Mouse (Mus musculus): ENCODE data around the gene Fblim1.

The Fblim1 gene

GRCm38 (mm10) chr4:141605861-141606260, at the start of gene Fblim1:
TSS of gene Fblim1 (minus strand) at chr4:141606096.
- in situ Hi-C loops (cut with MseI, MboI) = no loop called here

DNA sequence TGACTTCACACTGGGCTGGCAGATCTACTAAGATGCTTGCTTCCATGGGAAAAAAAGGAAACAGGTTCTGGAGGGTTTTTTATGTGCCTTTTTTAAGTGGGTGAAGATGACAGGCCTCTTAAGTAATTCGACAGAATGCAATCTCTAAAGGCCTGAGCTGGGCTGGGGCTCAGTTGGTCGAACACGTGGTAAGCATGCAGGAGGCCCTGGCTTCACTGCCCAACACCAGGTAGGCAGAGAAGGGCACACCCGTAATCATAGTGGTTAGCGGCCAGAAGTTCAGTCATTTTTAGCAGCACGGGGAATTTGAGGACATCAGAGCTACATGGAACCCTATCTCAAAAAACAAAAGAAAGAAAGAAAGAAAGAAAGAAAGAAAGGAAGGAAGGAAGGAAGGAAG, 48.6 kb upstream of the Fblim1 start:
- in situ Hi-C loops (cut with MseI, MboI) = no loop called here

- in situ Hi-C loops (cut with MseI, MboI) = no loop called here
These were observed 47.9 kb upstream of the Fblim1 start for GRCm38 (mm10) chr4:141653813-141654212.

- in situ Hi-C loops (cut with MseI, MboI) = no loop called here
These were observed 47.1 kb upstream of the Fblim1 start for GRCm38 (mm10) chr4:141653044-141653443.

DNA sequence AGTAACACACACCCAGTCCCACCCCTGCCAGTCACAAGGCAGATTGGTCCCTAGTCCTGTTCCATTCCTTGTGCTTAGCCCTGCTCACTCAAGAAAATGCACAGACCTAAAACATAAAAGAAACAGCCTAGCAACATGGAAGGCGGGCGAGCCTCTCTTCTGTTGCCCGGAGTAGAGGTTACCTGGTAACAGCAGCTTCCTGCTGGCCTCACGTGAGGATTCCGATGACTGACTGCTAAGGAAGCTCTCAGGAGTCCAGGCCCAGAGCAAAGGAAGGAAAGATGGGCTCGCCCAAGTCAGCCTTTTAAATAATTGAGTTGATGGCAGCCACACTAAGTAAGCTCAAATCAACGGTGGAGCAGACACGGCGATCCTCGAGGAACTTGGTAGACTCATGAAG, 46.0 kb upstream of the Fblim1 start:
- in situ Hi-C loops (cut with MseI, MboI) = no loop called here

DNA sequence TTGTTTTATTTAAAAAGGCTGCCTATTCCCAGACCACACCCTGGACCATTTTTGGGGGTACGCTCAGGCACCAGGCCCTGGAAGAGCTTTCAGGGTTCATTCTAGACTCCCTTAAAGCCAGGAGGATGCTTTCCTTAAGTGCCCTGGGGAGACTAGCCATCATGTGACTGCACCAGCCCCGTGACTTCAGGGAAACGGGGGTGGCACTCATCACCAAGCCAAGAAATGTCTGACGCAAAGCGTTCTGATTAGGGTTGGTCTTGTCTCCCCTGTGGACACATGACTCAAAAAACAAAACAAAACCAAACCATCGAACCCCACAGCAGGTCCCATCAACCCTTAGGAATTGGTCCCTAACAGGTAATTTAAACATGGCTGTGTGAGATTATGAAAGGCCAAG, 45.4 kb upstream of the Fblim1 start:
- in situ Hi-C loops (cut with MseI, MboI) = no loop called here

GRCm38 (mm10) chr4:141649244-141649643, 43.3 kb upstream of the Fblim1 start:
- in situ Hi-C loops (cut with MseI, MboI) = no loop called here

DNA sequence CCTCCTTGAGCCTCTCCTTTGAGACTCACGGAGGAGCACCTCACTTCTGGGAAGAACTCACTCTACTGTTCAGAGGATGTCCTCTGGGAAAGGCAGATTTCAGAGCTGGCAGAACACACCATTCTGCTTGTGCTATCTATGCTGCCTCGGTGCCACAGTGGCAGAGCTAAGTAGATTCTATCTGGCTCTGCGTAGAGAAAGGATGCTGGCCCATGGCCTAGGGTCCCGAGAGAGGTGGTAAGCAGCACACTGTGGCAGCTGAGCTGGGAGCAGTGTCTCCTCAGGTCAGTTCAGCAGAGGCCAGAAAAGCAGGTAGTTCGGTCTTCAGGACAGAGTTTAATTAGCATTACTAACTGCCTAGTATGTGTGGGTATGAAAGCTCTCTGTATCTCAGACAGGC, 42.4 kb upstream of the Fblim1 start:
- in situ Hi-C loops (cut with MseI, MboI) = no loop called here

GRCm38 (mm10) chr4:141647187-141647586, 41.3 kb upstream of the Fblim1 start:
- in situ Hi-C loops (cut with MseI, MboI) = no loop called here

DNA sequence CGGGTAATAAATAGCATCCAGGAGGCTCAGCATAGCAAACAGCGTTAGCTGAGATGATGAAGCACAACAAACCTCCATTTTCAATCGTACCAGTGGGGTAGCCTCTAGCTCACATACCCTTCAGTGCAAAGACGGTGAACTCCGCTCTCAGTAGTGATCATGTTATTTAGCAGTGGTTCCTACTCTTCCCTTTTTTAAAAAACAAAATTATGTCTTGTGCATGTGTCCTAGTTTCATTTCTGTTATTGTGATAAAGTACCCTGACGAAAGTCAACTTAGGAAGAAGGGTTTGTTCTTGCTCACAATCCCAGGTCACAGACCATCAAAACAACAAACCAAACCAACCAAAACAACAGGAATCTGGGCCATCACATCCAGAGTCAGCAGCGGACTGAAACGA, 40.1 kb upstream of the Fblim1 start:
- in situ Hi-C loops (cut with MseI, MboI) = no loop called here

GRCm38 (mm10) chr4:141643118-141643855, 37.4 kb upstream of the Fblim1 start:
- in situ Hi-C loops (cut with MseI, MboI) = no loop called here

DNA sequence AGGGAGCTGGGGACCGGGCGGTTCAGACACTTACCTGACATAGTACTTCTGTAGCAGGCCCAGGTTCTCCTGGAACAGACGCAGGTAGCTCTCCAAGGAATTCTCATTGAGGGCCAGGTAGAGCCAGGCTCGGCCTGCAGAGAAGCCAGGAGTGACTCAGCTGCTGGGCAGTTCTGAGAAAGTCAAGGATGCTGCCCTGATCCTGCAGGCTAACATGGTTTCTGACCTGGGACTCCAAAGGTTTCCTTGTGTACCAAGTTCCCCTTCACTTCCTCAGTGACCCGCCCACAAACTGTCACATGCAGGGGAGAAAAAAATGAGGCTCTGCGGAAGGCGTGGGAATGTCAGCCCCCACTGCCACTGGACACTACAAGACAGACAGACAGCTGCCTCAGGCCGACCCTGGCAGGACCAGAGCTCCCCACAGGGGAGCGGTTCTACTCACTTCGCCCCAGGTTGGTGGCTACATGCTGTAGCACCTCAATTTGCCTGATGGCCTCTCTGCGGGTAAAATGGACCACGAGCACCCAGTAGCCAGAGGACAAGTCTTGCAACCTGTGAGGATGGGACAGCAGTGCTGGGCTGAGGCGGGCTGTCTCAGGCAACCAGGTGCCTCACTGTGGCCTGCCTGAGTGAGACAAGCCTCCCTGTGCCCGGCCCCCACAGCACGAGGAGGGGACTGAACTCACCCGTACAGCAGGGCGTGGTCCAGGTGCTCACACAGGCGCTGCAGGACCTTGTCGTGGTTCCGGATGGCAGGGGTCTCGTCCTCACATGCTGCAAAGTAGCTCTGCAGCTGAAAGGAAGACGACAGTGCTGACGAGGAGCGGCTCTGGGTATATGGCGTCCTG, 36.3 kb upstream of the Fblim1 start:
- in situ Hi-C loops (cut with MseI, MboI) = no loop called here

- in situ Hi-C loops (cut with MseI, MboI) = no loop called here
These were observed 35.5 kb upstream of the Fblim1 start for GRCm38 (mm10) chr4:141641353-141641771.

- in situ Hi-C loops (cut with MseI, MboI) = no loop called here
These were observed 33.6 kb upstream of the Fblim1 start for GRCm38 (mm10) chr4:141639474-141639873.

DNA sequence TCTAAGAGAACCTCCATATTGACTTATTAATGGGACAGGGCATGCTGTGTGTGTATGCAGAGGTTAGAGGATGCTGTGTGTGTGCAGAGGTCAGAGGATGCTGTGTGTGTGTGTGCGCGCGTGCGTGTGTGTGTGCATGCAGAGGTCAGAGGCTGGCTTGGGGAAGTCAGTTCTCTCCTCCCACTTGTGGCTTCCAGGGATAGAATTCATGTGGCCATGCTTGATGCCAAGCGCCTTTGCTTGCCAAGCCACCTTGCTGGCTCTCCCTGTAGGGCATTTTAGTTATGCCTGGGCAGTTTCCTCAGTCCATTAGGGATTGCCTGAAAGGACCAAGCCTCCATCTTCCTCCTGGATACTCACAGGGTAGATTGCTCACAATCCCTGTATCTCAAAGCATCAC, 30.8 kb upstream of the Fblim1 start:
- in situ Hi-C loops (cut with MseI, MboI) = no loop called here

DNA sequence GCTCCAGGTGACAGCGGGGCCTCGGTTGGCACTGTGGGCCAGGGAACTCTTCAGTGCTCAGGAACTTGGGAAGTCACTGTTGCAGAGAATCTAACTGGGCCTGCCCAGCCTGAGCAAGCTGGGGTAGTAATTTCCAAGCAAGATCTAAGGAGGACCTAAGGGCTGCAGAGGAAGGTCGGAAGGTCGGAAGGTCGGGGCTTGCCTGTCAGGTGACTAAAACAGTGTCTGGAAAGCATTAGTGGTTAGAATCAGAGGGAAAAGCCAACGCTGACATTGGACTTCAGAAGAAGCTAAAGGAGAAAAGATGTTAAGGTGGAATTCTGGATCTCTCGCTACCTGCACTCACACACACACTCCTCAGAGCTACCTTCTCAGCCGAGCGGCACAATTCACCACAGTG, 30.1 kb upstream of the Fblim1 start:
- in situ Hi-C loops (cut with MseI, MboI) = no loop called here

- in situ Hi-C loops (cut with MseI, MboI) = no loop called here
These were observed 26.4 kb upstream of the Fblim1 start for GRCm38 (mm10) chr4:141632111-141632873.

- in situ Hi-C loops (cut with MseI, MboI) = no loop called here
These were observed 25.4 kb upstream of the Fblim1 start for GRCm38 (mm10) chr4:141631250-141631649.

GRCm38 (mm10) chr4:141630021-141630420, 24.1 kb upstream of the Fblim1 start:
- in situ Hi-C loops (cut with MseI, MboI) = no loop called here

DNA sequence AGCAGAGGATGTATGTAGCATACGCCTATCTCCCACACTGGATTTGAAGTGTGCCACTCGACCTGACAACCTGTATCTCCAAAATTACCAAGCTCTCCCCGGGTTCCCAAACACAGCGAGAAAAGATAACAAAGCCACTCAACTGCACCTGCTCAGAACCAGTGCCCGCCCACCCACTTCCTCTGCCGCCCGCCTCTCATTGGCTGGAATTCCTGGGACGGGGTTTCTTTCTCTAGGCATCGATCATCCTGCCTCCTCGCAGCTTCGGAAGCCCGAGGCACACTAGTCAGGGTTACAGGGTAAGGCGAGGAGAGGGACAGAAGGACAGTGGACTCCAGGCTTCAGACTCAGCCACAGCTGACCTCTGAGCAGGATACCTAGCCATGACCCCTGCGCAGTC, 22.8 kb upstream of the Fblim1 start:
- in situ Hi-C loops (cut with MseI, MboI) = no loop called here

DNA sequence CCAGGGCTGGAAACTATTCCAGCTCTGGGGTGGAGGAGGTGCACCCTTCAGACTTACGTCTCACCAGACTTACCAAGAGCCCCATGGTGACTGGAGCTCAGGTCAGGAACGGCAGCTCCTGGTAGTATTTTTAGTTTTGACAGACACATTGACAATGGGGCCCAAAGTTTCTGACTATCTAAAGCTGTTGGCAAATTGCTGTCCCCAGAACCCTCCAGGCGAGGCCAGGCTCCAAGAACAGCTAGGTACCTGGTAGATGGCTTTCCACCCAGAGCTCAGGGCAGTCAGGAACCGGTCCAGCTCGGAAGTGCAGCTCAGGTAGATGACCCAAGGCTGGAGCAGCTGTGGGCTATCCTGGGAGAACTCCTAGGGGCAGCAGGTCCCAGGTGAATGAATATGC, 21.6 kb upstream of the Fblim1 start:
- in situ Hi-C loops (cut with MseI, MboI) = no loop called here
